Mouse (Mus musculus): Measurements from ENCODE around the gene Rsrp1. TPM values are rescaled to one million over a fixed set of nuclear protein-coding genes. Genes with fewer than 3 reads are reported as not detected.

The Rsrp1 gene
- polyA plus RNA-seq, 1 experiment from 2014 or later, result 225 TPM

DNA sequence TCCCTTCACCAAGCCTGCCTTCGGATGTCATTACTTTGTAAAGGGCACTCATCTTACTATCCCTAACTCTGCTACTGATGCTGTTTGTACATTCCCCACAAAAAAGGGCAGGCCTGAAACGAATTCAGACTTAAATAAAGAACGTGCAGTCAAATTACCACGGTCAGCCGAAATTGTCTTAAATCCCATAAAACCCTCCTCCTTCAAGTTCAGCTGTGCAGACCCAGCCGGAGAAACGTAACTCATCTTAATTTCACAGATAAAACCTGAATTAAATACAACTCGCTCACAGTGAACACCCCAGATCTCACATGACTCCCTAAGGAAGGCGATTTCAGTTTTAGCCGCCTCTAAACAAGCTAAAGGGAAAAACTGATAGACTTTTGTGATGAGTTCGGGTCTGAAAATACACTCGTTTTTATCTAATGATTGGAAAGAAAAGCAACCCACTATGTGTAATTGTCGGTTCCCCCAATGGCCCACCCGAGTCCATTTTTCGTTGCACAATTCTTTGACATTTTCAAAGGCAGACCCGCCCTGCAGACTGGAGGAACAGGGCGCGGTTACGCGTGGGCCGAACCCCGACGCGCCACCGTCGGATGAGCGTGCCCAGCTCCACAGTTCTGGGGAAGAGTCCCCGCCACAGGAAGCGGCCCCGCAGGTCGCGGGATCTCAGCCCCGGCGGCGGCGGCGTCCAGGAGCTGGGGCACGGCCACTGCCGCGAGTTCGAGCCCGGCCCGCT lies 9.1 kb upstream of the Rsrp1 start:
- H3K9me3 ChIP-seq (ENCODE audit: low read length), result no peaks in the 10 kb centered on the region
- TF ChIP-seq CTCF (IDR thresholded peaks at IDR 0.05; ENCODE audit: low read depth) (no peak), EP300 (IDR thresholded peaks at IDR 0.05; ENCODE audit: low read depth) (no peak)
- peaks cover 25% of the 10 kb centered on the region for H3K36me3 ChIP-seq (replicated peaks; ENCODE audit: insufficient read depth, low read length)
- DNase-seq, result no peak
- WGBS (ENCODE audit: insufficient replicate concordance), result under 1% methylated on average over 43 of the region's 43 CpGs
- peak overlapping the region; percentile 78 for H3K4me2 ChIP-seq (ENCODE audit: low read depth, low read length)
- H3K27ac ChIP-seq (ENCODE audit: low read depth), result peak overlapping the region; percentile 98
- H3K4me1 ChIP-seq (ENCODE audit: insufficient read depth), result peaks cover 44% of the 10 kb centered on the region
- no peaks in the 10 kb centered on the region for H3K27me3 ChIP-seq (ENCODE audit: insufficient read depth, low read length)
- H3K9ac ChIP-seq (replicated peaks), result peak overlapping the region; percentile 83
- H3K4me3 ChIP-seq (ENCODE audit: low read depth, low read length), result peak overlapping the region; percentile 65
- peak; percentile 60 for ATAC-seq

- Histone ChIP-seq H3K36me3 (replicated peaks; ENCODE audit: insufficient read depth, low read length) (peaks cover 21% of the 10 kb centered on the region), H3K9me3 (ENCODE audit: low read length) (no peaks in the 10 kb centered on the region), H3K9ac (replicated peaks) (peak within 1 kb of the TSS; percentile 83), H3K27ac (ENCODE audit: low read depth) (peak within 1 kb of the TSS; percentile 98), H3K4me2 (ENCODE audit: low read depth, low read length) (peak within 1 kb of the TSS; percentile 78), H3K4me1 (ENCODE audit: insufficient read depth) (peaks cover 50% of the 10 kb centered on the region), H3K27me3 (ENCODE audit: insufficient read depth, low read length) (no peaks in the 10 kb centered on the region), H3K4me3 (ENCODE audit: low read depth, low read length) (peak within 1 kb of the TSS; percentile 65)
- TF ChIP-seq EP300 (IDR thresholded peaks at IDR 0.05; ENCODE audit: low read depth), result no peak
- TF ChIP-seq CTCF (IDR thresholded peaks at IDR 0.05; ENCODE audit: low read depth), result no peak
- under 1% methylated on average over 25 of the region's 25 CpGs for WGBS (ENCODE audit: insufficient replicate concordance)
- DNase-seq (peak; percentile 98), ATAC-seq (peak; percentile 84)
Observed at GRCm38 (mm10) chr4:134914864-134915209, 8.6 kb upstream of the Rsrp1 start, which contains the start of gene Tmem50a. Gene Tmem50a, minus strand, starts transcription at chr4:134915024.

- no peak for ATAC-seq
- WGBS (ENCODE audit: insufficient replicate concordance), result 61% methylated on average over 14 of the region's 14 CpGs
- peak overlapping the region; percentile 83 for H3K9ac ChIP-seq (replicated peaks)
- H3K4me1 ChIP-seq (ENCODE audit: insufficient read depth), result peaks cover 54% of the 10 kb centered on the region
- H3K4me3 ChIP-seq (ENCODE audit: low read depth, low read length), result peak overlapping the region; percentile 65
- peak overlapping the region; percentile 78 for H3K4me2 ChIP-seq (ENCODE audit: low read depth, low read length)
- no peaks in the 10 kb centered on the region for H3K9me3 ChIP-seq (ENCODE audit: low read length)
- TF ChIP-seq EP300 (IDR thresholded peaks at IDR 0.05; ENCODE audit: low read depth) (no peak), CTCF (IDR thresholded peaks at IDR 0.05; ENCODE audit: low read depth) (no peak)
- no peaks in the 10 kb centered on the region for H3K27me3 ChIP-seq (ENCODE audit: insufficient read depth, low read length)
- DNase-seq, result no peak
- peak overlapping the region; percentile 98 for H3K27ac ChIP-seq (ENCODE audit: low read depth)
- H3K36me3 ChIP-seq (replicated peaks; ENCODE audit: insufficient read depth, low read length), result peaks cover 20% of the 10 kb centered on the region
Observed at GRCm38 (mm10) chr4:134915223-134916050, 8.0 kb upstream of the Rsrp1 start.

- no peaks in the 10 kb centered on the region for H3K27me3 ChIP-seq (ENCODE audit: insufficient read depth, low read length)
- peaks cover 54% of the 10 kb centered on the region for H3K4me1 ChIP-seq (ENCODE audit: insufficient read depth)
- 48% methylated on average over 3 of the region's 3 CpGs for WGBS (ENCODE audit: insufficient replicate concordance)
- no peaks in the 10 kb centered on the region for H3K9me3 ChIP-seq (ENCODE audit: low read length)
- ATAC-seq (no peak), DNase-seq (peak; percentile 39)
- peak overlapping the region; percentile 98 for H3K27ac ChIP-seq (ENCODE audit: low read depth)
- H3K4me2 ChIP-seq (ENCODE audit: low read depth, low read length), result peak overlapping the region; percentile 47
- H3K9ac ChIP-seq (replicated peaks), result 0 out of 2 replicates have a peak overlapping the region, but pooled peaks have one; percentile 10
- H3K4me3 ChIP-seq (ENCODE audit: low read depth, low read length), result peak overlapping the region; percentile 19; the same call in 1 of the 2 replicates
- H3K36me3 ChIP-seq (replicated peaks; ENCODE audit: insufficient read depth, low read length), result peaks cover 8% of the 10 kb centered on the region
- TF ChIP-seq EP300 (IDR thresholded peaks at IDR 0.05; ENCODE audit: low read depth) (no peak; the same call in 1 of the 2 replicates), CTCF (IDR thresholded peaks at IDR 0.05; ENCODE audit: low read depth) (no peak)
Observed at GRCm38 (mm10) chr4:134917194-134917593, 6.2 kb upstream of the Rsrp1 start.

DNA sequence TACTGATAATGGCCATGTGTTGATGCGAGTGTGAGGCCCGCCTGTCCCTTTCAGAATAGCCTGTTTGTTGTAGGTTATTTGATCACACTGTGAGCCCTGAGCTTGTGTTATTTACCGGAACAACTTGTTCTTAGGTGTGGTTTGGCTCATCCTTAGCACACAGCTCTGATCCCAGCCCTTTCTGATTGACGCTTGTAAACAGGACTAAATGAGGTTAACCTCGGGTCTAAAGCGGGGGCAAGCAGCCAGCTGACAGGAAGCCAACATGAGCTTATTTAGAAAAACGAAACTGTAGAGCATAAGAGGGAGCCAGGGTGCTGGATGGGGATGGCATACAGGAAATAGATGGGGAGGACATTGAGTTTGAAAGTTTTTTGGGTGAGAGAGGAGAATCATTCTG lies 5.0 kb upstream of the Rsrp1 start:
- WGBS (ENCODE audit: insufficient replicate concordance), result 18% methylated on average over 7 of the region's 7 CpGs
- H3K9me3 ChIP-seq (ENCODE audit: low read length), result no peaks in the 10 kb centered on the region

More for the DNA sequence above, 5.0 kb upstream of the Rsrp1 start:
- Histone ChIP-seq H3K4me2 (ENCODE audit: low read depth, low read length) (peak overlapping the region; percentile 47), H3K36me3 (replicated peaks; ENCODE audit: insufficient read depth, low read length) (no peaks in the 10 kb centered on the region), H3K27me3 (ENCODE audit: insufficient read depth, low read length) (no peaks in the 10 kb centered on the region), H3K4me1 (ENCODE audit: insufficient read depth) (peaks cover 49% of the 10 kb centered on the region), H3K27ac (ENCODE audit: low read depth) (peak overlapping the region; percentile 98), H3K9ac (replicated peaks) (peak overlapping the region; percentile 41; the same call in 1 of the 2 replicates), H3K4me3 (ENCODE audit: low read depth, low read length) (0 out of 2 replicates have a peak overlapping the region, but pooled peaks have one; percentile 19)
- DNase-seq, result peak; percentile 84
- peak; percentile 68 for ATAC-seq
- TF ChIP-seq EP300 (IDR thresholded peaks at IDR 0.05; ENCODE audit: low read depth), result peak; percentile 93
- TF ChIP-seq CTCF (IDR thresholded peaks at IDR 0.05; ENCODE audit: low read depth), result no peak
